Mouse (Mus musculus) intestine, embryonic 16.5 days (tissue): ENCODE measurements around the gene Npas3. TPM values are rescaled to one million over a fixed set of nuclear protein-coding genes. Genes with fewer than 3 reads are reported as not detected.
A peak's percentile ranks its signal among the peaks of the same experiment; 100 is the strongest.

ENCODE experiments used
- ATAC-seq: fragments of 200-750 bp; cut with Nextera tagmentation; 2 replicates; pipeline ENCODE4 v1.8.0; 2017; ENCODE audit warnings: moderate TSS enrichment, moderate library complexity
- H3K27ac ChIP-seq: fragments of 300-500 bp; sonication (generic); 2 replicates; pipeline ENCODE4 v1.5.1; 2014; ENCODE audit warnings: mild to moderate bottlenecking, low read length
- H3K27me3 ChIP-seq: fragments of 300-500 bp; sonication (generic); replicated peaks from 2 replicates; pipeline ENCODE4 v1.6.1; 2014; ENCODE audit warnings: low read length, control low read depth, mixed read lengths; ENCODE audit not compliant: control insufficient read depth, insufficient read depth
- H3K36me3 ChIP-seq: fragments of 300-500 bp; sonication (generic); 2 replicates; pipeline ENCODE4 v1.6.1; 2014; ENCODE audit warnings: low read length, control low read depth; ENCODE audit not compliant: control insufficient read depth, insufficient read depth
- H3K4me1 ChIP-seq: fragments of 300-500 bp; sonication (generic); 2 replicates; pipeline ENCODE4 v1.6.1; 2014; ENCODE audit warnings: low read length, control low read depth, mixed read lengths; ENCODE audit not compliant: control insufficient read depth, insufficient read depth
- H3K4me2 ChIP-seq: fragments of 300-500 bp; sonication (generic); 2 replicates; pipeline ENCODE4 v1.6.1; 2014; ENCODE audit warnings: low read depth, low read length, control low read depth
- H3K4me3 ChIP-seq: fragments of 300-500 bp; sonication (generic); 2 replicates; pipeline ENCODE4 v1.5.1; 2014; ENCODE audit warnings: mild to moderate bottlenecking, low read length
- H3K9ac ChIP-seq: fragments of 300-500 bp; sonication (generic); 2 replicates; pipeline ENCODE4 v1.6.1; 2014; ENCODE audit warnings: low read depth, low read length
- H3K9me3 ChIP-seq: fragments of 300-500 bp; sonication (generic); 2 replicates; pipeline ENCODE4 v1.6.1; 2016; ENCODE audit warnings: low read length, control low read depth; ENCODE audit not compliant: control insufficient read depth
- WGBS: fragments of 180-500 bp; shearing (Covaris S2); extraction: QIAGEN DNeasy Blood & Tissue Kit; methylation state at CpG from one replicate; pipeline ENCODE4 v1.1.7; 2014; 5-methylcytosine and 5-hydroxymethylcytosine counted together
- polyA plus RNA-seq: library from polyadenylated mRNA; unstranded; fragments of >200 nt; fragmentation: Nextera tagmentation; extraction: Ambion mirVana; gene quantifications from 2 replicates; pipeline ENCODE4 v1.2.1, GENCODE M21; 2015

Gene Npas3
- polyA plus RNA-seq, 1 experiment from 2014 or later = 1.9 TPM

GRCm38 (mm10) chr12:53722718-53723698 lies 474.5 kb downstream of the Npas3 start:
- 71% methylated on average over 15 of the region's 15 CpGs for WGBS
- ATAC-seq = no peak
- no peak overlapping the region for H3K27ac ChIP-seq
- no peaks in the 10 kb centered on the region for H3K27me3 ChIP-seq
- H3K4me1 ChIP-seq = no peaks in the 10 kb centered on the region
- no peak overlapping the region for H3K4me3 ChIP-seq
- no peaks in the 10 kb centered on the region for H3K9me3 ChIP-seq
- H3K9ac ChIP-seq = no peak overlapping the region
- H3K4me2 ChIP-seq = no peak overlapping the region
- no peaks in the 10 kb centered on the region for H3K36me3 ChIP-seq

- 86% methylated on average over 5 of the region's 5 CpGs for WGBS
- no peaks in the 10 kb centered on the region for H3K9me3 ChIP-seq
- ATAC-seq = no peak
- H3K27me3 ChIP-seq = no peaks in the 10 kb centered on the region
- no peak overlapping the region for H3K27ac ChIP-seq
- H3K9ac ChIP-seq = no peak overlapping the region
- no peak overlapping the region for H3K4me3 ChIP-seq
- H3K4me2 ChIP-seq = no peak overlapping the region
- H3K4me1 ChIP-seq = no peaks in the 10 kb centered on the region
- no peaks in the 10 kb centered on the region for H3K36me3 ChIP-seq
These were observed 480.8 kb downstream of the Npas3 start for GRCm38 (mm10) chr12:53729275-53729674.

GRCm38 (mm10) chr12:53738549-53739292 lies 490.2 kb downstream of the Npas3 start:
- Histone ChIP-seq H3K4me3 (no peak overlapping the region), H3K9ac (no peak overlapping the region), H3K4me1 (no peaks in the 10 kb centered on the region), H3K27ac (no peak overlapping the region), H3K27me3 (no peaks in the 10 kb centered on the region), H3K36me3 (no peaks in the 10 kb centered on the region), H3K9me3 (no peaks in the 10 kb centered on the region), H3K4me2 (no peak overlapping the region)
- no peak for ATAC-seq
- 55% methylated on average over 16 of the region's 16 CpGs for WGBS

- no peaks in the 10 kb centered on the region for H3K36me3 ChIP-seq
- no peaks in the 10 kb centered on the region for H3K27me3 ChIP-seq
- H3K4me1 ChIP-seq = no peaks in the 10 kb centered on the region
- H3K4me3 ChIP-seq = no peak overlapping the region
- no peak overlapping the region for H3K27ac ChIP-seq
- no peak overlapping the region for H3K9ac ChIP-seq
- ATAC-seq = no peak
- WGBS = 64% methylated on average over 5 of the region's 5 CpGs
- no peaks in the 10 kb centered on the region for H3K9me3 ChIP-seq
- no peak overlapping the region for H3K4me2 ChIP-seq
These were observed 498.2 kb downstream of the Npas3 start for GRCm38 (mm10) chr12:53746653-53747052.

- 59% methylated on average over 4 of the region's 4 CpGs for WGBS
- no peak overlapping the region for H3K4me2 ChIP-seq
- H3K4me1 ChIP-seq = no peaks in the 10 kb centered on the region
- ATAC-seq = no peak
- no peaks in the 10 kb centered on the region for H3K9me3 ChIP-seq
- H3K27ac ChIP-seq = no peak overlapping the region
- H3K4me3 ChIP-seq = no peak overlapping the region
- H3K9ac ChIP-seq = no peak overlapping the region
- no peaks in the 10 kb centered on the region for H3K36me3 ChIP-seq
- no peaks in the 10 kb centered on the region for H3K27me3 ChIP-seq
These were observed 500.9 kb downstream of the Npas3 start for GRCm38 (mm10) chr12:53749375-53749774.

GRCm38 (mm10) chr12:53752281-53753072 lies 504.0 kb downstream of the Npas3 start:
- WGBS = 59% methylated on average over 13 of the region's 13 CpGs
- Histone ChIP-seq H3K9ac (no peak overlapping the region), H3K27ac (no peak overlapping the region), H3K4me3 (no peak overlapping the region), H3K9me3 (no peaks in the 10 kb centered on the region), H3K4me1 (no peaks in the 10 kb centered on the region), H3K27me3 (no peaks in the 10 kb centered on the region), H3K36me3 (no peaks in the 10 kb centered on the region), H3K4me2 (no peak overlapping the region)
- ATAC-seq = peak; percentile 48; the same call in 1 of the 2 replicates

GRCm38 (mm10) chr12:53753368-53753937 lies 505.0 kb downstream of the Npas3 start:
- 48% methylated on average over 13 of the region's 13 CpGs for WGBS
- Histone ChIP-seq H3K27ac (no peak overlapping the region), H3K4me3 (no peak overlapping the region), H3K9ac (no peak overlapping the region), H3K9me3 (no peaks in the 10 kb centered on the region), H3K4me2 (no peak overlapping the region), H3K4me1 (no peaks in the 10 kb centered on the region), H3K27me3 (no peaks in the 10 kb centered on the region), H3K36me3 (no peaks in the 10 kb centered on the region)
- no peak for ATAC-seq

GRCm38 (mm10) chr12:53754236-53754635 lies 505.8 kb downstream of the Npas3 start:
- no peak for ATAC-seq
- Histone ChIP-seq H3K4me3 (no peak overlapping the region), H3K4me1 (0 out of 2 replicates have a peak, but pooled peaks cover 5% of the 10 kb centered on the region), H3K27ac (no peak overlapping the region), H3K9ac (no peak overlapping the region), H3K9me3 (no peaks in the 10 kb centered on the region), H3K27me3 (no peaks in the 10 kb centered on the region), H3K4me2 (no peak overlapping the region), H3K36me3 (no peaks in the 10 kb centered on the region)
- WGBS = 38% methylated on average over 7 of the region's 7 CpGs
